Mouse (Mus musculus) MEL (cell line): ENCODE results near the gene Ahcy. TPM values are rescaled to one million over a fixed set of nuclear protein-coding genes. Genes with fewer than 3 reads are reported as not detected.

Experiments used
- DNase-seq: peaks from one replicate; pipeline ENCODE4 v3.0.0; 2011; ENCODE audit warnings: low read depth, low spot score
- H3K27ac ChIP-seq: 2 replicates; pipeline ENCODE4 v1.5.1; 2012; ENCODE audit warnings: low read depth, mild to moderate bottlenecking, control low read depth, low read length, moderate library complexity; ENCODE audit not compliant: control insufficient read depth
- H3K27me3 ChIP-seq, 2 experiments: fragments of 150-350 bp in 1 of 2; sonication (generic) in 1 of 2; 2 replicates each; pipeline ENCODE4 v1.6.1; 2012; ENCODE audit warnings: low read length in 2 of 2, mild to moderate bottlenecking in 2 of 2, improper control_type of control experiment in 1 of 2, moderate library complexity in 1 of 2; ENCODE audit not compliant: insufficient read depth in 2 of 2, control insufficient read depth in 1 of 2
- H3K36me3 ChIP-seq, 2 experiments: 2 replicates each; pipeline ENCODE4 v1.6.1; 2012 to 2014; ENCODE audit warnings: low read length in 2 of 2, improper control_type of control experiment in 1 of 2, inconsistent platforms in 1 of 2, mild to moderate bottlenecking in 1 of 2; ENCODE audit not compliant: insufficient read depth in 2 of 2, control insufficient read depth in 1 of 2
- H3K4me1 ChIP-seq, 2 experiments: fragments of 150-350 bp in 1 of 2; sonication (generic) in 1 of 2; 2 replicates each; pipeline ENCODE4 v1.6.1; 2012; ENCODE audit warnings: low read length in 2 of 2, improper control_type of control experiment in 1 of 2, mild to moderate bottlenecking in 1 of 2; ENCODE audit not compliant: insufficient read depth in 2 of 2, control insufficient read depth in 1 of 2
- H3K4me3 ChIP-seq, 2 experiments: fragments of 150-350 bp in 1 of 2; sonication (generic) in 1 of 2; 2 replicates each; pipeline ENCODE4 v1.5.1; 2012; ENCODE audit warnings: low read depth in 2 of 2, low read length in 2 of 2, mild to moderate bottlenecking in 2 of 2, moderate library complexity in 2 of 2, control low read depth in 1 of 2, improper control_type of control experiment in 1 of 2; ENCODE audit not compliant: control insufficient read depth in 1 of 2, insufficient read depth in 1 of 2
- H3K79me2 ChIP-seq: 2 replicates; pipeline ENCODE4 v1.6.1; 2012; ENCODE audit warnings: mild to moderate bottlenecking, low read length, moderate library complexity; ENCODE audit not compliant: control insufficient read depth, poor library complexity, insufficient read depth
- H3K9ac ChIP-seq: 2 replicates; pipeline ENCODE4 v1.6.1; 2012; ENCODE audit warnings: low read depth, mild to moderate bottlenecking, control low read depth, low read length, moderate library complexity; ENCODE audit not compliant: control insufficient read depth, poor library complexity, severe bottlenecking
- H3K9me3 ChIP-seq: fragments of 150-350 bp; sonication (generic); replicated peaks from 2 replicates; pipeline ENCODE4 v1.6.1; 2012; ENCODE audit warnings: mild to moderate bottlenecking, low read length, improper control_type of control experiment, moderate library complexity; ENCODE audit not compliant: insufficient read depth
- CTCF ChIP-seq, 3 experiments: IDR thresholded peaks in 2 of 3; conservative IDR thresholded peaks in 1 of 3; 2 replicates each; pipeline ENCODE4 v1.5.1; 2011 to 2012; ENCODE audit warnings: low read length in 3 of 3, low read depth in 2 of 3, mild to moderate bottlenecking in 2 of 3, improper control_type of control experiment in 1 of 3, inconsistent platforms in 1 of 3, mixed read lengths in 1 of 3, moderate library complexity in 1 of 3; ENCODE audit not compliant: control insufficient read depth in 1 of 3, insufficient read depth in 1 of 3, poor library complexity in 1 of 3, severe bottlenecking in 1 of 3
- ELF1 ChIP-seq: IDR thresholded peaks from 2 replicates; pipeline ENCODE4 v1.6.1; 2014; ENCODE audit warnings: low read depth, mild to moderate bottlenecking, inconsistent platforms, low read length, improper control_type of control experiment, moderate library complexity
- ETS1 ChIP-seq: IDR thresholded peaks from 2 replicates; pipeline ENCODE4 v1.6.1; 2012; ENCODE audit warnings: low read depth, mild to moderate bottlenecking, inconsistent platforms, low read length, improper control_type of control experiment, moderate library complexity
- GABPA ChIP-seq: IDR thresholded peaks from 2 replicates; pipeline ENCODE4 v1.6.1; 2012; ENCODE audit warnings: low read depth, mild to moderate bottlenecking, inconsistent platforms, low read length, improper control_type of control experiment, moderate library complexity
- MAZ ChIP-seq: IDR thresholded peaks from 2 replicates; pipeline ENCODE4 v1.6.1; 2012; ENCODE audit warnings: low read depth, mild to moderate bottlenecking, inconsistent platforms, low read length, improper control_type of control experiment
- MEF2A ChIP-seq: IDR thresholded peaks from 2 replicates; pipeline ENCODE4 v1.6.1; 2014; ENCODE audit warnings: low read depth, mild to moderate bottlenecking, inconsistent platforms, low read length, improper control_type of control experiment; ENCODE audit not compliant: poor library complexity, insufficient replicate concordance, severe bottlenecking; ENCODE audit errors: extremely low read depth
- MYB ChIP-seq: IDR thresholded peaks from 2 replicates; pipeline ENCODE4 v1.6.1; 2011; ENCODE audit warnings: mild to moderate bottlenecking, low read depth, low read length, improper control_type of control experiment
- MYC ChIP-seq: IDR thresholded peaks from 2 replicates; pipeline ENCODE4 v1.6.1; 2011; ENCODE audit warnings: low read depth, mild to moderate bottlenecking, low read length, improper control_type of control experiment, moderate library complexity
- NELFE ChIP-seq: IDR thresholded peaks from 2 replicates; pipeline ENCODE4 v1.6.1; 2011; ENCODE audit warnings: low read depth, low read length, improper control_type of control experiment
- NRF1 ChIP-seq: IDR thresholded peaks from 2 replicates; pipeline ENCODE4 v1.6.1; 2014; ENCODE audit warnings: low read depth, mild to moderate bottlenecking, inconsistent platforms, low read length, improper control_type of control experiment, moderate library complexity; ENCODE audit not compliant: poor library complexity, insufficient read depth, severe bottlenecking
- POLR2AphosphoS2 ChIP-seq: IDR thresholded peaks from 2 replicates; pipeline ENCODE4 v1.6.1; 2011; ENCODE audit warnings: low read length, improper control_type of control experiment
- POLR2AphosphoS5 ChIP-seq: IDR thresholded peaks from 2 replicates; pipeline ENCODE4 v1.6.1; 2012; ENCODE audit warnings: low read depth, borderline replicate concordance, mild to moderate bottlenecking, inconsistent platforms, low read length, moderate library complexity, mixed read lengths
- RAD21 ChIP-seq: IDR thresholded peaks from 2 replicates; pipeline ENCODE4 v1.6.1; 2011; ENCODE audit warnings: mild to moderate bottlenecking, low read depth, low read length, improper control_type of control experiment
- TBP ChIP-seq: IDR thresholded peaks from 2 replicates; pipeline ENCODE4 v1.8.0; 2011; ENCODE audit warnings: low read depth, low read length, improper control_type of control experiment
- USF2 ChIP-seq, 2 experiments: IDR thresholded peaks; 2 replicates each; pipeline ENCODE4 v1.6.1; 2011 to 2012; ENCODE audit warnings: improper control_type of control experiment in 2 of 2, low read length in 2 of 2, borderline replicate concordance in 1 of 2, inconsistent platforms in 1 of 2, low read depth in 1 of 2, mild to moderate bottlenecking in 1 of 2; ENCODE audit not compliant: insufficient read depth in 1 of 2
- ZC3H11A ChIP-seq: IDR thresholded peaks from 2 replicates; pipeline ENCODE4 v1.6.1; 2012; ENCODE audit warnings: low read depth, mild to moderate bottlenecking, inconsistent platforms, low read length, improper control_type of control experiment
- ZKSCAN1 ChIP-seq: IDR thresholded peaks from 2 replicates; pipeline ENCODE4 v1.6.1; 2012; ENCODE audit warnings: low read depth, mild to moderate bottlenecking, inconsistent platforms, low read length, improper control_type of control experiment, moderate library complexity
- polyA plus RNA-seq, 2 experiments: library from polyadenylated mRNA; stranded (reverse) in 1 of 2; unstranded in 1 of 2; fragments of >175 nt in 1 of 2; fragments of >200 nt in 1 of 2; gene quantifications; 2 replicates each; pipeline versions ENCODE4 v1.2.1 to v1.2.4; 2012; ENCODE audit warnings: low replicate concordance in 2 of 2, low read depth in 1 of 2; ENCODE audit not compliant: insufficient read length in 2 of 2, insufficient read depth in 1 of 2, missing spikeins in 1 of 2
- total RNA-seq: library from RNA; depleted of rRNA; stranded (reverse); fragments of 300-350 nt; gene quantifications from 2 replicates; pipeline ENCODE4 v1.2.3, GENCODE M21; 2012

The Ahcy gene
- total and polyA plus RNA-seq, 3 experiments: 255 to 5,082 (median 364) TPM

DNA sequence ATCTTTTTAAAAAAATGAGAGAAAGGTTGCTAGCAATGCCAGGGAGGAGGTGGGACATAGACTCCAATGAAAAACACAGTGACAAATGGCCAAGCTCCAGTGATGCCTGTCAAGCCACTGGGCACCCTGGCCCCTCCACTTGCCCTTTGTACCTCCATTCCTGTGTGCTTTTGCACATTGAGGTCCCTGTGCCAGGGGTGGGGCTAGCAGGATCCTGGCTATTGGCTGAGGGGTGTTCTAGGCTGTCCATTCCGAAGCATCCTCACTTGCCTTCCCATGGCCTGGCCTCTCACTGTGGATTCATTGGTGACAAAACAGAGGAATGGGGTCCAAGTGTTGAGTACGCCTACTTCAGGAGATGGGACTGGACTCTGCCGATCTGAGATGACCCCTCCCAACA, 6.8 kb upstream of the Ahcy start:
- no peak for TF ChIP-seq MYC
- TF ChIP-seq, all 39 proteins: peak for 0
- Histone ChIP-seq H3K27me3 (no peaks in the 10 kb centered on the region), H3K79me2 (no peaks in the 10 kb centered on the region), H3K4me3 (no peak overlapping the region), H3K27ac (no peak overlapping the region), H3K9me3 (no peaks in the 10 kb centered on the region), H3K4me1 (peaks cover 3 to 4% of the 10 kb centered on the region in 2 experiments; a peak in 3 of 4 replicates), H3K36me3 (peaks cover 0 to 3% of the 10 kb centered on the region in 2 experiments; a peak in 2 of 4 replicates), H3K9ac (no peak overlapping the region)
- no peak for DNase-seq

DNA sequence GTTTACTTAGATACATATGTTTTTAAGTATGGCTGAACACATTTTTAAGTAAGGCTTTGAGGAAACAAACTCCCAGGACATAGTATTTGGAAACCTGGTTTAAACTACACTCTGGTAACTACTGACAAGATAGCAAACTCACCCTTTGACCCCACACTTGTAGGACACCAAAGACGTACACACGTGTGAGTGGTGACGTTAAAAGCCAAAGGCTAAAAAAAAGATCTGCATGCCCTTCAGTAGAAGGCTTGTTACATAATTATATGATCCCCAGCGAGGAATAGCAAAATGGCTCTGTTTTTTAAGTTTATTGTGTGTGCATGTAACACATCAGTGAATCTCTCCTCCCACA, 5.9 kb upstream of the Ahcy start:
- H3K4me1 ChIP-seq: peaks cover 3 to 8% of the 10 kb centered on the region in 2 experiments
- no peak overlapping the region for H3K4me3 ChIP-seq
- H3K79me2 ChIP-seq: no peaks in the 10 kb centered on the region
- H3K9ac ChIP-seq: no peak overlapping the region
- no peak for TF ChIP-seq MYB
- TF ChIP-seq POLR2AphosphoS2: no peak
- no peak for TF ChIP-seq ZKSCAN1
- no peak for TF ChIP-seq ZC3H11A
- TF ChIP-seq MAZ: no peak
- TF ChIP-seq MEF2A: no peak
- no peak for TF ChIP-seq ELF1
- no peak for TF ChIP-seq ETS1
- no peak for TF ChIP-seq RAD21
- TF ChIP-seq TBP: no peak
- TF ChIP-seq NELFE: no peak
- TF ChIP-seq GABPA: no peak
- TF ChIP-seq CTCF (IDR thresholded peaks at IDR 0.05 in 2 of 3, conservative IDR thresholded peaks at IDR 0.05 in 1 of 3; ENCODE audit: control insufficient read depth in 1 of 3, insufficient read depth in 1 of 3, low read depth in 2 of 3, low read length in 3 of 3, poor library complexity in 1 of 3, severe bottlenecking in 1 of 3): no peak
- TF ChIP-seq POLR2AphosphoS5: no peak
- no peak for TF ChIP-seq USF2 (IDR thresholded peaks at IDR 0.05; ENCODE audit: borderline replicate concordance in 1 of 2, insufficient read depth in 1 of 2, low read depth in 1 of 2, low read length in 2 of 2)
- no peak for TF ChIP-seq NRF1
- DNase-seq: no peak
- H3K36me3 ChIP-seq: peaks cover 0 to 4% of the 10 kb centered on the region in 2 experiments; a peak in 2 of 4 replicates
- H3K27ac ChIP-seq: no peak overlapping the region
- no peaks in the 10 kb centered on the region for H3K9me3 ChIP-seq
- H3K27me3 ChIP-seq: no peaks in the 10 kb centered on the region
